Mouse (Mus musculus) cortical plate, adult 2 months (tissue): Measurements from ENCODE around the gene Hist1h2bf. TPM values are rescaled to one million over a fixed set of nuclear protein-coding genes. Genes with fewer than 3 reads are reported as not detected.
"Not testable (repeated sequence)": the region's sequence is repeated elsewhere in the genome, so short reads cannot be mapped to it uniquely, and the experiment has no call there.

ENCODE experiments used
- H3K27ac ChIP-seq: fragments of 200-500 bp; 2 replicates; pipeline ENCODE4 v1.5.1; 2012; ENCODE audit warnings: low read length, control low read depth, inconsistent platforms; ENCODE audit not compliant: insufficient read depth
- H3K4me1 ChIP-seq: fragments of 200-500 bp; 2 replicates; pipeline ENCODE4 v1.6.1; 2011; ENCODE audit warnings: low read length; ENCODE audit not compliant: control insufficient read depth, insufficient read depth
- H3K4me3 ChIP-seq: fragments of 200-500 bp; 2 replicates; pipeline ENCODE4 v1.5.1; 2011; ENCODE audit warnings: mild to moderate bottlenecking, low read length, control low read depth; ENCODE audit not compliant: insufficient read depth
- CTCF ChIP-seq: fragments of 200-500 bp; IDR thresholded peaks from 2 replicates; pipeline ENCODE4 v1.5.1; 2011; ENCODE audit warnings: mild to moderate bottlenecking, control low read depth, low read length; ENCODE audit not compliant: insufficient read depth; ENCODE audit errors: extremely low read depth
- POLR2A ChIP-seq: fragments of 200-500 bp; IDR thresholded peaks from 2 replicates; pipeline ENCODE4 v1.6.1; 2011; ENCODE audit warnings: mild to moderate bottlenecking, low read length, control low read depth; ENCODE audit not compliant: insufficient read depth; ENCODE audit errors: extremely low read depth
- polyA plus RNA-seq: library from polyadenylated mRNA; depleted of rRNA; stranded (reverse); fragments of >200 nt; gene quantifications from 2 replicates; pipeline ENCODE4 v1.2.3, GENCODE M21; 2012

Gene Hist1h2bf
- polyA plus RNA-seq, 1 experiment, result 0.67 TPM

DNA sequence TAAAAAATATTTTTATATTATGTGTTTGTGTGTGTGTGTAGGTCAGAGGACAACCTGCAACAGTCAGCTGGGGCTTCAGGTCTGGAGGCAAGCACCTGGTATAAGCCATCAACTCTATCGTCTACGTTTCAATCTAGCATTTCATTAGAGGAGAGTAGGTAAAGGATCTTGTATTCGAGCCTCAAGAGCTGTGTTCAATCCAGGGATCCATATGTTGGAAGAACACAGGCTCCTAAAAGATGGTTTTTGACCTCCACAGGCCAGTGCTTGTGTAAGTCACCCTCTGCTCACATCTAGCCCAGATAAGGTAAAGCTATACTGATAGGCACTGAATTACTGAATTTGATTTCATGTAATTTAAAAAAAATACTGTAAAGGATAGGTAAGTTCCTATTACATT, 17.1 kb downstream of the Hist1h2bf start:
- H3K4me1 ChIP-seq, result no peaks in the 10 kb centered on the region; the same call in 1 of the 2 replicates
- TF ChIP-seq POLR2A (no peak), CTCF (no peak)
- no peak overlapping the region for H3K27ac ChIP-seq
- H3K4me3 ChIP-seq, result no peak overlapping the region; the same call in 1 of the 2 replicates

DNA sequence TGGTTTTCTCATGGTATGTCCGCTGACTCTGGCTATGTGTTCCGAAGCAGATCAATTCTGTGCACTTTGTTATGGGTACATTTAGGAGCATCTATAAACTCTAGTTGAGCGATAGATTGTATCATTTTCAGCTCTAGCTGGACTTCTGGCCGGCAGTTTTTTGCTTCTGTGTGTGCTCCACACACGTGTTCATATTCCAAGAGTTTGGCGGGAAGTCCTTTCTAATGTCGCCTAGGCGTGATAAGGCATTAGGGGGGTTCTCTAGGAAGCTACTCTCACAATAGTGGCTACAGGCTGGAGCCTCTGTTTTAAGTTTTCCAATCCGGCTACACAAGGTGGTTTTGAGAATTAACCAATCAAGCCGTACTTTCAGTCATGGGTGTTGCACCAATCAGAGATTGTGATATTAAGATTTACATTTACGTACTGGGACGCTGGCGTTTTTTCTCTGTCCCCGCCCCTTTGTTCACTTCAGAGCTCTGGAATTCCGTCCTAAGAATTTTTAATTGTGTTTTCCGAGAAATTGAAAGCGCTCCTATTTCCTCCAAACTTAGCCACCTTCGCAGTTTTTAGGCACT, 18.1 kb downstream of the Hist1h2bf start:
- TF ChIP-seq CTCF (no peak), POLR2A (peak; percentile 75)
- peak overlapping the region; percentile 85 for H3K4me3 ChIP-seq
- peak overlapping the region; percentile 61; the same call in 1 of the 2 replicates for H3K27ac ChIP-seq
- H3K4me1 ChIP-seq, result no peaks in the 10 kb centered on the region; the same call in 1 of the 2 replicates

DNA sequence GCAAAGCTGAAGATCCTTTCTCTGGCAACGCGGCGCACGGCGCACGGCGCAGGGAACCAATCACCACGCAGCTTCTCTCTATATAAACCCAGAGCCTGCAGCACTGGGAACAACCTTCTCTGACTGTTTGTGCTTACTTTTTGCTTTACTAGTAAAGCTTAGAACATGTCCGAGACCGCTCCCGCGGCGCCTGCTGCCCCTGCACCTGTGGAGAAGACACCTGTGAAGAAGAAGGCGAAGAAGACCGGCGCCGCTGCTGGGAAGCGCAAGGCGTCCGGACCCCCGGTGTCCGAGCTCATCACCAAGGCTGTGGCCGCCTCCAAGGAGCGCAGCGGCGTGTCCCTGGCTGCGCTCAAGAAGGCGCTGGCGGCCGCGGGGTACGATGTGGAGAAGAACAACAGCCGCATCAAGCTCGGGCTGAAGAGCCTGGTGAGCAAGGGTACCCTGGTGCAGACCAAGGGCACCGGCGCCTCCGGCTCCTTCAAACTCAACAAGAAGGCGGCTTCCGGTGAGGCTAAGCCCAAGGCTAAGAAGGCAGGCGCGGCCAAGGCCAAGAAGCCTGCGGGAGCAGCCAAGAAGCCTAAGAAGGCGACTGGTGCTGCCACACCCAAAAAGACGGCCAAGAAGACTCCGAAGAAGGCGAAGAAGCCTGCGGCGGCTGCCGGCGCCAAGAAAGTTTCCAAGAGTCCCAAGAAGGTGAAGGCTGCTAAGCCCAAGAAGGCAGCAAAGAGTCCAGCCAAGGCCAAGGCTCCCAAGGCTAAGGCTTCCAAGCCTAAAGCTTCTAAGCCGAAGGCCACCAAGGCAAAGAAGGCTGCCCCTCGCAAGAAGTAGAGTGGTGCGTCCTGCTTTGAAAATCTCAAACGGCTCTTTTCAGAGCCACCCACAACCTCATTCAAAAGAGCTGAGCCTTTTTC, 18.8 kb downstream of the Hist1h2bf start:
- Histone ChIP-seq H3K27ac (peak overlapping the region; percentile 88; the same call in 1 of the 2 replicates), H3K4me1 (no peaks in the 10 kb centered on the region; the same call in 1 of the 2 replicates), H3K4me3 (peak overlapping the region; percentile 85)
- TF ChIP-seq POLR2A, result peak; percentile 94
- TF ChIP-seq CTCF, result no peak

- Histone ChIP-seq H3K4me1 (no peaks in the 10 kb centered on the region; the same call in 1 of the 2 replicates), H3K4me3 (peak overlapping the region; percentile 85), H3K27ac (peak overlapping the region; percentile 84; the same call in 1 of the 2 replicates)
- no peak for TF ChIP-seq POLR2A
- TF ChIP-seq CTCF, result no peak
Measured at GRCm38 (mm10) chr13:23554393-23554792, 19.6 kb downstream of the Hist1h2bf start.

- no peak for TF ChIP-seq POLR2A
- TF ChIP-seq CTCF, result no peak
- no peak within 1 kb of the TSS for H3K27ac ChIP-seq
- H3K4me3 ChIP-seq, result no peak within 1 kb of the TSS
- H3K4me1 ChIP-seq, result no peaks in the 10 kb centered on the region; the same call in 1 of the 2 replicates
Measured at GRCm38 (mm10) chr13:23552962-23553361, 21.0 kb downstream of the Hist1h2bf start, which contains the start of gene Hist1h1d. Gene Hist1h1d (plus strand): TSS chr13:23553262.

- no peak for TF ChIP-seq CTCF
- no peak for TF ChIP-seq POLR2A
- Histone ChIP-seq H3K4me3 (peak overlapping the region; percentile 66; the same call in 1 of the 2 replicates), H3K27ac (no peak overlapping the region), H3K4me1 (no peaks in the 10 kb centered on the region; the same call in 1 of the 2 replicates)
Measured at GRCm38 (mm10) chr13:23551931-23552914, 21.8 kb downstream of the Hist1h2bf start.

DNA sequence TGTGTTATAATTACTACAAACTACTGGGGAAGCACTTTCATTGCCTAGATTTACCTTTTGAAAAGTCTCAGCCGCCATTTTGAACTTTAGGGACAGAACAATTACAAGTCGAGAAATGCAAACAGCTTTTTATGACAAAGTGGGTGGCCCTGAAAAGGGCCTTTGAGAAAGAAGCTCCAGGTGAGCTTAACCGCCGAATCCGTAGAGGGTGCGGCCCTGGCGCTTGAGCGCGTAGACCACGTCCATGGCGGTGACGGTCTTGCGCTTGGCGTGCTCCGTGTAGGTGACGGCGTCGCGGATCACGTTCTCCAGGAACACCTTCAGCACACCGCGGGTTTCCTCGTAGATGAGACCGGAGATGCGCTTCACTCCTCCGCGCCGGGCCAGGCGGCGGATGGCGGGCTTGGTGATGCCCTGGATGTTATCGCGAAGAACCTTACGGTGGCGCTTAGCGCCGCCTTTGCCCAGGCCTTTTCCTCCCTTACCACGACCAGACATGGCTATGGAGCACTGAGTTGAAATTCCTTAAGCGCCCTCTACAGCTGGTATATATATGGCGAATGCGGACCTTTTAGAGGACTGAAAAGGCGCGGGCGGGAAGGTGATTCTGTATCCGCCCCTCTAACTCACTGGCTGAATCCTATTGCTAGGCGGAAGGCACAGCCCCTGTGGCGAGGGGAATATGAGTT, 22.7 kb downstream of the Hist1h2bf start, which contains the start of gene Hist1h4f:
Gene Hist1h4f, minus strand, starts transcription at position 503 of the 689 bp plus-strand sequence.
- peak within 1 kb of the TSS; percentile 66 for H3K4me3 ChIP-seq
- H3K4me1 ChIP-seq, result not testable (repeated sequence)
- peak; percentile 96 for TF ChIP-seq POLR2A
- peak within 1 kb of the TSS; percentile 57; the same call in 1 of the 2 replicates for H3K27ac ChIP-seq

GRCm38 (mm10) chr13:23550761-23551145, 23.2 kb downstream of the Hist1h2bf start:
- peak overlapping the region; percentile 66 for H3K4me3 ChIP-seq
- H3K4me1 ChIP-seq, result no peaks in the 10 kb centered on the region; the same call in 1 of the 2 replicates
- H3K27ac ChIP-seq, result peak overlapping the region; percentile 57; the same call in 1 of the 2 replicates
- TF ChIP-seq POLR2A, result no peak
- TF ChIP-seq CTCF, result no peak
